Mouse (Mus musculus): ENCODE measurements around the gene Rab8b.
"Not testable (repeated sequence)": the region's sequence is repeated elsewhere in the genome, so short reads cannot be mapped to it uniquely, and the experiment has no call there.

Gene Rab8b

GRCm38 (mm10) chr9:66917216-66917891 lies 2.1 kb downstream of the Rab8b start:
- no peak for DNase-seq (ENCODE audit: low spot score in 2 of 2)

GRCm38 (mm10) chr9:66915869-66916785 lies 3.4 kb downstream of the Rab8b start:
- DNase-seq (ENCODE audit: low spot score in 2 of 2), result peak; percentile 34 to 59

DNA sequence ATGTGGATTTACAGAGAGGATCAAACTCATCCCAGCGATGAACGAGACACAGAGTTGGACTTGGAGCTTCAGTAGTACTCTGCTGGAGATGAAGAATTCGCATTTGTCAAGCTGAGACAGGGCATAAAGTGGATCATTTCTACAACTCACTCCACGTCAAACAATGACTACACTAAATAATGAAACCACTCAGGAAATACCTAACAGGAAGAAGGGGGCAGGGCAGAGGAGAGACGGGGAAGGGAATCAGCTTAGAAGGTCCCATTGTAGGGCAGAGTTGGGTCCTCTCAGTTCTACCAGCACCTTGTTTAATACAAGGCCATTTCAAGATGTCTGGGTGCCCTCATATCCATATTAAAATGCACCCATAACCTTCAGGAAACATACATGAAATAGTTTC lies 4.1 kb downstream of the Rab8b start:
- DNase-seq (ENCODE audit: low spot score in 2 of 2), result peak; percentile 22 to 44

DNA sequence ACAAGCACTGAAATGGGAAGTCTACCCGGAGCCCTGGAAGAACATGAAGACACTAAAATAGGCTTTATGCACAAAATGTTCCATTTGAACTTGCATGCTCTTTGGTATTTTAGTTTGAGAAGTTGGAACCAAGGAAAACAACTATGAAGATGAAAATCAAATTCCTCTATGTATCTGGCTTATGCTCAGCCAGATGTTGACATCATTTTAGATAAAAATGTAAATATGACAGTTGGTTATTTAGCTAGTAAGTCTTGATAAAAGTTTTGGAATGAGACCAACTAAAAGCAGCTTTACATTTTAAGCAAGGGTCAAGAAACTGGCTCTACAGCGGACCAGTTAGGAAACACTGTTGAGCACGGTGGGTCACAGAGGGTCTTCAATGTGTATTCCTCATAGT lies 4.9 kb downstream of the Rab8b start:
- DNase-seq (ENCODE audit: low spot score in 2 of 2), result no peak

DNA sequence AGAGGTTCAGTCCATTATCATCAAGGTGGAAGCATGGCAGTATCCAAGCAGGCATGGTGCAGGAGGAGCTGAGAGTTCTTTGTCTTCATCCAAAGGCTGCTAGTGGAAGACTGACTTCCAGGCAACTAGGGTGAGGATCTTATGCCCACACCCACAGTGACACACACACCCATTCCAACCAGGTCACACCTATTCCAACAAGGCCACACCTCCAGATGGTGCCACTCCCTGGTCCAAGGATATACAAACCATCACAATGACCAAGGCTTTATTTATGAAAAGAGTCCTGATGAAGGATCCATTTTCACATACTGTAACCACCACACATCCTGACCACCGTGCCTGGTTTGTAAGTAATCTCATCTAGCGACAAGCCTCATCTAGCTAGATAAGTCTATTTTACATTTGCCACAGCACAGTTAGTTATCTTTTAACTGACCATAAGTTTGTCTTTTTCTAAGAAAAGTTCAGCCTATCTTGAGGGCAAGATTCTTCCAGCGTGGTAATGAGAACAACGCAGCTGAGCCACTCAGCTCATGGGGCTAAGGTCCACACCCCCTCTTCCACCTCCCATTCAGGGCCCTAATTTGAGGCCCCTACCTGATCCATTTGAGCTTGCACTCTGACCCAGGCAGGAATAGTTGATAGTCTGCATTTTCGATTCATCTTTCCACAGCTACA lies 6.1 kb downstream of the Rab8b start:
- DNase-seq (ENCODE audit: low spot score in 2 of 2), result not testable (repeated sequence)

- DNase-seq (ENCODE audit: low spot score in 2 of 2), result no peak
These were observed 7.2 kb downstream of the Rab8b start for GRCm38 (mm10) chr9:66912304-66912703.

- DNase-seq (ENCODE audit: low spot score in 2 of 2), result no peak
These were observed 8.8 kb downstream of the Rab8b start for GRCm38 (mm10) chr9:66910677-66911076.

GRCm38 (mm10) chr9:66909922-66910321 lies 9.6 kb downstream of the Rab8b start:
- DNase-seq (ENCODE audit: low spot score in 2 of 2), result no peak

GRCm38 (mm10) chr9:66907746-66908397 lies 11.6 kb downstream of the Rab8b start:
- DNase-seq (ENCODE audit: low spot score in 2 of 2), result no peak

DNA sequence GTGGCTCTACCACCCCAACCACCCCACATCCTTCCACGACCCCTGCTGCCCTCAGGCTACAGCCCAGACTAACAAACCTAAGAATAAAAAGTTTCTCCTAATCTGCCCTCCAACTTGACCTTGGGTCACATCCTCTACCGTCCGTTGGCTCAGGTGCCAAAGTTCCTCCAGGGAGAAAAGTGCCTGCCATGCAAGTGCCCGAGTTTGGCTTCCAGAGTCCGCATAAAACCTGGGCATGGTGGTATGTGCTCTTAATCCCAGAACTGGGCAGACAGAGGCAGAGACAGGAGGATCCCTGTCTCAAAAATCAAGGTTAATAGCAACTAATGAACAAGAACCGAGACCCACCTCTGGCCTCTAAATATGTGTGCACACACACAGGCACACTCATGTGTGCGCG lies 12.4 kb downstream of the Rab8b start:
- DNase-seq (ENCODE audit: low spot score in 2 of 2), result no peak

DNA sequence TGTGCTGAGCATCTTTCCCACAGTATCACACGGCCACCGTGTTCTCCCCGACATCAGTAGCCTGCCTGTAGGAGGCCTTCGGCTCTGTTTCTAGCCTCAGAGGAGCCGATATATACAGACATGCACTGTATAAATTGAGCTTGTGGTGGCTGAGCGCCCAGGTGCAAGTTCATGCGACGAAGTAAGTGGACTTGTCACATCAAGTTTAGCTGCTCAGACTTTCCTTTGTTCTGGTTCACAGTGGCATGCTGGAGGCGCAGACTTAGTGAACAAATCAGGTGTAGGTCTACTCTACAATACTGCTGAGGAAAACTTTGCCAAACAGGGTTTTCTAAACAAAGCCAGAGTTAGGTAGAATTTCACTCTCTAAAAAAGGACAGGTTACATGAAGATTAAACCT lies 13.5 kb downstream of the Rab8b start:
- DNase-seq (ENCODE audit: low spot score in 2 of 2), result no peak

- no peak for DNase-seq (ENCODE audit: low spot score in 2 of 2)
These were observed 20.0 kb downstream of the Rab8b start for GRCm38 (mm10) chr9:66899526-66899925.

DNA sequence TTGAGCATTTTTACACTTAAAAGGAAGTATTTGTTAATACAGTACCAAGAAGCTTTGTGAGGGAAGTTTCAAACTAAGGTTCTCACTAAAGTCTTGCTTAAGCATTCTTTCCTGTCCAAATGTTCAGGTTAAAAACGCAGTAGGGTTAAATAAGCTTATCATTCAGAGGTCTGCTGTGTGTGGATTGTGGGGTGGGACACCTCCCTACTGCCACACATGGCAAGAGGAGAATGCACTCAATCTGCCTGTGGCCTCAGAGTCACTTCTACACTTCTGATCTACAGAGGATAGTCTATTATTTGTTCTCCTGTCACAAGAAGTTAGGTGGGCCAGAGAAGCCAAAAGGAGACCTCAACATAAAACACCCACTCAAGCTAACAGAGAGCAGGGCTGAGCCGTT lies 20.4 kb downstream of the Rab8b start:
- no peak for DNase-seq (ENCODE audit: low spot score in 2 of 2)

DNA sequence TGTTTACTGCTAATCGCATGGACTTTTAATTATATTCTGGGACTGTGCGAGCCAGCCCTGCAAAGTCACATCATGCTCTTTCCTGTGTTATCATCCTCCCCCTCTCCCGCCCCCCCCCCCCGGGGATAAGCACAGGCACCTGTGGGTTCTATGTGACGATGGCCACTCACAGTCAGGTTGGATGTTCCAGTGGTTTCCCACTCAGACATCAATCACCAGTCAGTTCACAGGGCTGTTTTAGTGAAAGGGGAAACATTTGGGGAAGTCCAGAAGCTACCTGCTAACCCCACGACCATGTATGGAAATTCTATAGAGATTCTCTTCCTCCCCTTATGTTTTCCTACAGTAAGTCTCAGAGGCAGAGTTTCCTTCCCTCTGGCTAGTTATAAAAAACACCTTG lies 21.6 kb downstream of the Rab8b start:
- no peak for DNase-seq (ENCODE audit: low spot score in 2 of 2)

DNA sequence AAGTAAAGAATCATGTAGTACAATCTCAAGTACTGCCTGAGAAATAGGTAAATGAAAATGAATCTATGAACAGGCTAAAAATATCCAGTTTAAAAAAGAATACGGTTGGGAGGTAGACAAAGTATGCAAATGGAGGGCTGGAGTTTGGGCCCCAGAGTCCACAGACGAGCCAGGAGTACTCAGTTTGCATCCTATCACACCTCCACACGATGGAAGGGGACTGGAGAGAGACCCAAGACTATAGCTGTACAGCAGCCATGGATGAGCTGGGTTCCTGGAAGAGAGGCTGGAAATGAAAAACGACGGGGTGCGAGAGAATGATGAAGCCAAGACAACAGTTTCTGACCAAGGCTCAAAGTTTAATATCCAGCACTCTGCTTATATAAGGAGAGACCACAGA lies 22.5 kb downstream of the Rab8b start:
- no peak for DNase-seq (ENCODE audit: low spot score in 2 of 2)

- peak; percentile 22 to 48 for DNase-seq (ENCODE audit: low spot score in 2 of 2)
These were observed 23.5 kb downstream of the Rab8b start for GRCm38 (mm10) chr9:66895995-66896394.

GRCm38 (mm10) chr9:66895035-66895779 lies 24.3 kb downstream of the Rab8b start:
- DNase-seq (ENCODE audit: low spot score in 2 of 2), result peak; percentile 19 to 56

DNA sequence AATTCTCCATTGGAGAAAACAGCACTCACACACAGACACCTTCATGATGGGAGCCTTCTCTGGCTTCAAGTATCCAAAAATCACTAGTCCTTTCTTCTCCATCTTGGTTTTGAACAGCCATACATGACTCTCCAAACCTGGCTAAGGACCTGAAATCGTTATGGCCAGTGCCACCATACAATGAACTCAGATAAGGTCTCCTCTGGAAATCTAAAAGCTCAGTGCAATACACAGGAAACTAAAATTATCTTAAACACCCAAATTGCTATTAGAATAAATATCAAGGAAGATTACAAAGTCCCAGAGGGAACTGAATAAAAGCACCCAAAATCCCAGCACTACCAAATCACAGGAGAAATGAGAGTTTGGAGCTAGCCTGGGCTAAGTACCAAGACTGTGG lies 25.1 kb downstream of the Rab8b start:
- no peak for DNase-seq (ENCODE audit: low spot score in 2 of 2)

- not testable (repeated sequence) for DNase-seq (ENCODE audit: low spot score in 2 of 2)
These were observed 27.0 kb downstream of the Rab8b start for GRCm38 (mm10) chr9:66892456-66892855.

DNA sequence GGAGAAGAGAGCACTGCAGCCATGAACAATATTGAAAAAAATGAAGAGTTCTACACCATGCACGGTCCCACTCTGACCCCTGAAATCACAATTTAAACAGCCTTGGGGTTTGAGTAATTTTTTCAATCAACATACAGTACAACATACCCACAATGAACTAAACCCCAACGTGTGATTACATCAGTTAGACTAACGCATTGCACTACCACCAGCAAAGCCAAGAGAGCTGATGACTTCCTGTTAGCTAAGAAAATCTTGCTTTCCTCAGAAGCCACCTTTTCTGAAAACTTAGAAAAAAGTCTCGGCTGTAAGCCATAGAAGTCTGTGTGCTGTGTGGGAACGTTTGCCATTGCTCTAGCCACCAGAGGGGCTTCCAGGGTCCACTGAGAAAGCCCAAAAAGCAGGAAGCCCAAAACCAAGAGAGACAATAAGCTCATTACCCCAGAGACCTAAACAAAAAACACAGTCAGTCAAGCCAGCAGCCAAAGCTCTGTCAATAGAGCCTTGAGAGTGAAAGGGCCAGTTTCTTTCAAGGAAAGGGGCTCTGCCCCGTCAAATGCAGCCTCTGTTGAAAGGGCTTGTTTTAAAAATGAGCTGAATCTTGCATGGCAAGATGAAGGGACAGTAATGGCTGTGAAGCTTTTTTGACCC lies 31.4 kb downstream of the Rab8b start:
- no peak for DNase-seq (ENCODE audit: low spot score in 2 of 2)
